In genomic region chr2:31670551-31671035, GRCm38 (mm10) we compare ENCODE assay signal across 8 mouse cellular contexts. TPM values are rescaled to one million over a fixed set of nuclear protein-coding genes. Genes with fewer than 3 reads are reported as not detected.
DNase-seq lines count a peak whose midpoint lies in the region; ATAC-seq lines count a peak whose summit lies in the region.

Gene Exosc2, plus strand, starts transcription at chr2:31670715.

- 1% methylated on average over 27 of the region's 27 CpGs for WGBS in forebrain, embryonic 14.5 days
- 1% methylated on average over 27 of the region's 27 CpGs for WGBS in neural tube, embryonic 15.5 days

- peaks cover 28% of the 10 kb centered on the region for H3K36me3 ChIP-seq in forebrain, embryonic 14.5 days (ENCODE audit: control insufficient read depth, insufficient read depth, low read length)
- H3K36me3 ChIP-seq in neural tube, embryonic 15.5 days = peaks cover 20% of the 10 kb centered on the region

- peak within 1 kb of the TSS; percentile 75 for H3K9ac ChIP-seq in forebrain, embryonic 14.5 days (ENCODE audit: low read length)
- H3K9ac ChIP-seq in neural tube, embryonic 15.5 days (replicated peaks) = peak within 1 kb of the TSS; percentile 72

- H3K27ac ChIP-seq in forebrain, embryonic 14.5 days (ENCODE audit: low read depth, low read length) = no peak within 1 kb of the TSS
- H3K27ac ChIP-seq in neural tube, embryonic 15.5 days (replicated peaks) = peak within 1 kb of the TSS; percentile 76

- ATAC-seq in forebrain, embryonic 14.5 days = peak; percentile 98
- ATAC-seq in neural tube, embryonic 15.5 days (ENCODE audit: low FRiP score) = peak; percentile 95

- no peaks in the 10 kb centered on the region for H3K27me3 ChIP-seq in forebrain, embryonic 14.5 days (replicated peaks; ENCODE audit: control insufficient read depth, insufficient read depth, low read length)
- H3K27me3 ChIP-seq in neural tube, embryonic 15.5 days (replicated peaks) = peaks cover 23% of the 10 kb centered on the region; the same call in 1 of the 2 replicates

- DNase-seq in ES-CJ7 (ENCODE audit: low read depth, low spot score) = peak; percentile 98
- DNase-seq in cerebellum, adult 11 months = peak; percentile 90
- peak; percentile 99 for DNase-seq in forebrain, embryonic 14.5 days (ENCODE audit: low spot score)
- peak; percentile 89 to 91 for DNase-seq in heart, postnatal 14 days
- peak; percentile 94 for DNase-seq in layer of hippocampus, adult 11-12 months (ENCODE audit: low spot score)
- peak; percentile 93 to 94 for DNase-seq in lung, adult 18-20 months
- peak; percentile 94 for DNase-seq in testis, postnatal 14 days (ENCODE audit: low spot score)

- H3K4me2 ChIP-seq in forebrain, embryonic 14.5 days (ENCODE audit: low read length) = peak within 1 kb of the TSS; percentile 66
- H3K4me2 ChIP-seq in neural tube, embryonic 15.5 days = peak within 1 kb of the TSS; percentile 65

- no peaks in the 10 kb centered on the region for H3K9me3 ChIP-seq in forebrain, embryonic 14.5 days (replicated peaks; ENCODE audit: control insufficient read depth, low read length)
- no peaks in the 10 kb centered on the region for H3K9me3 ChIP-seq in neural tube, embryonic 15.5 days (replicated peaks)

- intact Hi-C loops in heart, postnatal 14 days (cut with DNase I) = no loop called here

- H3K4me3 ChIP-seq in forebrain, embryonic 14.5 days (ENCODE audit: low read depth, low read length) = peak within 1 kb of the TSS; percentile 67
- H3K4me3 ChIP-seq in neural tube, embryonic 15.5 days (replicated peaks) = peak within 1 kb of the TSS; percentile 80

- H3K4me1 ChIP-seq in forebrain, embryonic 14.5 days (ENCODE audit: control insufficient read depth, insufficient read depth, low read length) = peaks cover 2% of the 10 kb centered on the region; the same call in 1 of the 2 replicates
- H3K4me1 ChIP-seq in neural tube, embryonic 15.5 days = peaks cover 17% of the 10 kb centered on the region

RNA-seq across cellular contexts. Expression of gene Exosc2, which starts in this region (rescaled TPM):
- 32.0 and 33.4 TPM in 2 replicates for polyA plus RNA-seq in forebrain, embryonic 14.5 days (2014; fragmentation: Nextera tagmentation; extraction: Ambion mirVana)
- total RNA-seq in heart, postnatal 14 days (2021) = 1 to 10 TPM; 9.1 to 9.2 TPM
- polyA plus RNA-seq in neural tube, embryonic 15.5 days (2015; fragmentation: Nextera tagmentation; extraction: Ambion mirVana) = 40.3 and 47.1 TPM in 2 replicates
